17 mouse cellular contexts compared by ENCODE assay signal in genomic region chr12:9997190-9997561, GRCm38 (mm10).
DNase-seq lines count a peak whose midpoint lies in the region; ATAC-seq and TF ChIP-seq lines count a peak whose summit lies in the region.
"Had no signal": no experiment of that assay in that cellular context is flagged by ENCODE, and none has a peak within 500 bp of the region (broad histone marks: within the 10 kb centered on the region; RNA-seq: fewer than 3 reads in every experiment).

No protein-coding gene starts in this region.

- no peaks in the 10 kb centered on the region for H3K9me3 ChIP-seq in kidney, embryonic 14.5 days (ENCODE audit: control insufficient read depth, low read length)
- H3K9me3 ChIP-seq: midbrain, embryonic 15.5 days; neural tube, embryonic 13.5 days had no signal

- H3K36me3 ChIP-seq in kidney, embryonic 14.5 days (ENCODE audit: control insufficient read depth, insufficient read depth, low read length), result no peaks in the 10 kb centered on the region
- H3K36me3 ChIP-seq in myocyte (ENCODE audit: control insufficient read depth, insufficient read depth), result no peaks in the 10 kb centered on the region
- H3K36me3 ChIP-seq: midbrain, embryonic 15.5 days; neural tube, embryonic 13.5 days had no signal

- H3K4me1 ChIP-seq in kidney, embryonic 14.5 days (ENCODE audit: control insufficient read depth, insufficient read depth, low read length), result peaks cover 3% of the 10 kb centered on the region; the same call in 1 of the 2 replicates
- H3K4me1 ChIP-seq: midbrain, embryonic 15.5 days; neural tube, embryonic 13.5 days had no signal

- no peaks in the 10 kb centered on the region for H3K27me3 ChIP-seq in kidney, embryonic 14.5 days (ENCODE audit: control insufficient read depth, insufficient read depth, low read length)
- H3K27me3 ChIP-seq in myocyte (ENCODE audit: control insufficient read depth, insufficient read depth, insufficient read length), result no peaks in the 10 kb centered on the region
- H3K27me3 ChIP-seq: midbrain, embryonic 15.5 days; neural tube, embryonic 13.5 days had no signal

- ATAC-seq in kidney, embryonic 14.5 days (ENCODE audit: low FRiP score, low TSS enrichment), result no peak
- peak; percentile 91 for ATAC-seq in granulocyte monocyte progenitor cell, adult 5-6 weeks (replicated peaks; ENCODE audit: poor library complexity, severe bottlenecking)
- ATAC-seq in erythroblast, adult 5-6 weeks (replicated peaks; ENCODE audit: low FRiP score, poor library complexity, severe bottlenecking), result no peak
- ATAC-seq: CD4-positive, CD25-positive, alpha-beta regulatory T cell, adult 4 months; inflammation-experienced regulatory T-cells, adult 6 months; midbrain, embryonic 15.5 days had no signal

- H3K4me3 ChIP-seq in kidney, embryonic 14.5 days (ENCODE audit: low read length), result no peak overlapping the region
- no peak overlapping the region for H3K4me3 ChIP-seq in myocyte
- H3K4me3 ChIP-seq: midbrain, embryonic 15.5 days; neural tube, embryonic 13.5 days had no signal

- no peak overlapping the region; the same call in 1 of the 2 replicates for H3K4me2 ChIP-seq in kidney, embryonic 14.5 days (replicated peaks; ENCODE audit: low read depth, low read length)
- H3K4me2 ChIP-seq in myocyte (ENCODE audit: low read depth), result peak overlapping the region; percentile 49
- H3K4me2 ChIP-seq: midbrain, embryonic 15.5 days; neural tube, embryonic 13.5 days had no signal

- no peak overlapping the region for H3K9ac ChIP-seq in kidney, embryonic 14.5 days (ENCODE audit: low read depth, low read length)
- H3K9ac ChIP-seq: midbrain, embryonic 15.5 days; neural tube, embryonic 13.5 days had no signal

- WGBS in kidney, embryonic 14.5 days, result 34% methylated on average over 9 of the region's 9 CpGs

- no peak for TF ChIP-seq POLR2A in myocyte (IDR thresholded peaks at IDR 0.05; ENCODE audit: insufficient read length, low read depth)

- H3K79me2 ChIP-seq in myocyte (ENCODE audit: control insufficient read depth, insufficient read depth), result no peaks in the 10 kb centered on the region

- H3K27ac ChIP-seq in kidney, embryonic 14.5 days (ENCODE audit: low read depth, low read length), result peak overlapping the region; percentile 55; the same call in 1 of the 2 replicates
- H3K27ac ChIP-seq: midbrain, embryonic 15.5 days; neural tube, embryonic 13.5 days had no signal

- no peak for DNase-seq in kidney, postnatal 36 days
- peak; percentile 19 for DNase-seq in embryo, embryonic 11.5 days (ENCODE audit: low read depth, low spot score)
- no peak for DNase-seq in heart, postnatal 4 days
- DNase-seq: cerebellum, adult 18-20 months; layer of hippocampus, postnatal 36 days; lung, postnatal 36 days; retina, postnatal 1 day; spleen, adult 18-20 months; thymus, adult 2 months had no signal

- H3ac ChIP-seq in myocyte (ENCODE audit: control insufficient read depth, insufficient read length), result no peak overlapping the region

TF ChIP-seq in myocyte, 11 proteins besides CTCF, POLR2A, EP300 and RAD21:
- no peak for TF ChIP-seq USF1 (IDR thresholded peaks at IDR 0.05; ENCODE audit: low read depth)
- no peak for TF ChIP-seq E2F4 (IDR thresholded peaks at IDR 0.05; ENCODE audit: insufficient read depth)
- TF ChIP-seq MAX (IDR thresholded peaks at IDR 0.05; ENCODE audit: low read depth), result no peak
- TF ChIP-seq TCF3 (IDR thresholded peaks at IDR 0.05; ENCODE audit: insufficient read length, low read depth), result no peak
- no peak for TF ChIP-seq REST (IDR thresholded peaks at IDR 0.05; ENCODE audit: insufficient read depth, insufficient read length)
- no peak for TF ChIP-seq TCF12 (IDR thresholded peaks at IDR 0.05; ENCODE audit: insufficient read depth, poor library complexity, severe bottlenecking)
- TF ChIP-seq MYOD1 (IDR thresholded peaks at IDR 0.05; ENCODE audit: control insufficient read depth in 1 of 3, insufficient read length in 2 of 3, low read depth in 2 of 3), result no peak
- TF ChIP-seq MYOG (IDR thresholded peaks at IDR 0.05; ENCODE audit: control insufficient read depth in 1 of 3, insufficient read depth in 1 of 3, insufficient read length in 2 of 3, low read depth in 2 of 3), result no peak
- TF ChIP-seq POLR2AphosphoS2 (IDR thresholded peaks at IDR 0.05; ENCODE audit: insufficient read length, low read depth), result no peak
- no peak for TF ChIP-seq CEBPB (IDR thresholded peaks at IDR 0.05; ENCODE audit: insufficient read depth, poor library complexity, severe bottlenecking)
- no peak for TF ChIP-seq SRF (IDR thresholded peaks at IDR 0.05; ENCODE audit: control insufficient read depth, insufficient read length, low read depth)
